Mouse (Mus musculus) thymus, adult 2 months (tissue): Measurements from ENCODE around the gene Kctd15. TPM values are rescaled to one million over a fixed set of nuclear protein-coding genes. Genes with fewer than 3 reads are reported as not detected.

Experiments used
- DNase-seq: peaks from one replicate; pipeline ENCODE4 v3.0.0; 2021
- H3K27ac ChIP-seq: fragments of 200-500 bp; 2 replicates; pipeline ENCODE4 v1.5.1; 2012; ENCODE audit warnings: low read length, control low read depth; ENCODE audit not compliant: control insufficient read depth, insufficient read depth
- H3K27me3 ChIP-seq: fragments of 200-500 bp; 2 replicates; pipeline ENCODE4 v1.6.1; 2012; ENCODE audit warnings: mild to moderate bottlenecking, low read length, moderate library complexity, mixed read lengths; ENCODE audit not compliant: control insufficient read depth, insufficient read depth
- H3K36me3 ChIP-seq: fragments of 200-500 bp; 2 replicates; pipeline ENCODE4 v1.6.1; 2012; ENCODE audit warnings: mild to moderate bottlenecking, low read length, moderate library complexity; ENCODE audit not compliant: control insufficient read depth, insufficient read depth
- H3K4me1 ChIP-seq: fragments of 200-500 bp; replicated peaks from 2 replicates; pipeline ENCODE4 v1.6.1; 2012; ENCODE audit warnings: low read length; ENCODE audit not compliant: control insufficient read depth, insufficient read depth
- H3K4me3 ChIP-seq: fragments of 200-500 bp; 2 replicates; pipeline ENCODE4 v1.5.1; 2012; ENCODE audit warnings: mild to moderate bottlenecking, low read length, control low read depth, moderate library complexity; ENCODE audit not compliant: control insufficient read depth, insufficient read depth
- CTCF ChIP-seq: fragments of 200-500 bp; IDR thresholded peaks from 2 replicates; pipeline ENCODE4 v1.5.1; 2012; ENCODE audit warnings: mild to moderate bottlenecking, control low read depth, low read length, moderate library complexity, borderline replicate concordance; ENCODE audit not compliant: control insufficient read depth, poor library complexity, insufficient read depth; ENCODE audit errors: extremely low read depth
- POLR2A ChIP-seq: fragments of 200-500 bp; IDR thresholded peaks from 2 replicates; pipeline ENCODE4 v1.6.1; 2012; ENCODE audit warnings: mild to moderate bottlenecking, low read length, control low read depth, moderate library complexity; ENCODE audit not compliant: control insufficient read depth, poor library complexity, insufficient read depth; ENCODE audit errors: extremely low read depth
- WGBS: fragments of 180-500 bp; shearing (Covaris S2); methylation state at CpG from one replicate; pipeline ENCODE4 v1.1.7; 2018; 5-methylcytosine and 5-hydroxymethylcytosine counted together
- polyA plus RNA-seq: library from polyadenylated mRNA; depleted of rRNA; stranded (reverse); fragments of >200 nt; gene quantifications from 2 replicates; pipeline ENCODE4 v1.2.3, GENCODE M21; 2012

Kctd15 gene
- polyA plus RNA-seq, 1 experiment = 14.2 TPM

DNA sequence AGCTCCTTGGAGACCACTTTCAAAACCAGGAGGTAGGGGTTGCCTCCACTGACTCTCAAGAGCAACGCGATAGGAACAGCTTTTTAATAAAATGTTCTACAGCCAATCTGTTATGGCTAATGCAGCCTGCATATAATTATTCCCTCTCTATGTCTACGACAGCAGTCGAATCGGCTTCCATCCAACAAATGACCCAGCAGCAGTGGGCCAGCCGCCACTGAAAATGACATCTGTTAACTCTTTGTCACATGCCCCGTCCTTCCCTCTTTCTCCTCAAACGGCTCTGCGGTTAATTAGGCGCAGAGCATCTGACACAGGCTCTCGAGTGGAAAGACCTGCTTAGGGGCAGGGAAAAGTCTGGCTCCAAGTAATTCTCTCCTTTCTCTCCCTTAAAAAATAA is 49.8 kb downstream of the Kctd15 start:
- Histone ChIP-seq H3K27me3 (no peaks in the 10 kb centered on the region), H3K27ac (no peak overlapping the region), H3K4me1 (no peaks in the 10 kb centered on the region), H3K4me3 (no peak overlapping the region), H3K36me3 (no peaks in the 10 kb centered on the region)
- 72% methylated on average over 11 of the region's 11 CpGs for WGBS
- no peak for DNase-seq
- no peak for TF ChIP-seq CTCF
- no peak for TF ChIP-seq POLR2A

DNA sequence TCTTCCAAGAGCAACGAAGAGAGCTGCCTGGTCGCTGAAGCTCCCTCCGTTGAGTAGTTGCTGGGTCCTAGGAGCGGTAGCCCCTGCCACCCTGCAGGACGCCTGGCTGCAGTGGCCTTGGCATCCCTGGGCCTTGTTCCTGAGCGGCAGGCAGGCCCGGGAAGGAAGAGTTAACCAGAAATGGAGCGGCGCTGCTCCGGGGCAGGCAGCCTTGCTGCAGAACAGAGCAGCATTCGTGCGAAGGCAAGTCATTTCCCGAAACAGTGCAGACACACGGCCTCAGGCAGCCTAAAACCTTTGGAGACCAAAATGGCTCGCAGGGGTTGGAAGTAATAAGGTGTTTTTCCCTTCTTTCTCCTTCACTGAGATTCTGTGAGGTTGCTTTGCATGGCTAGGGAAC is 50.5 kb downstream of the Kctd15 start:
- Histone ChIP-seq H3K27me3 (no peaks in the 10 kb centered on the region), H3K4me1 (no peaks in the 10 kb centered on the region), H3K36me3 (no peaks in the 10 kb centered on the region), H3K4me3 (no peak overlapping the region), H3K27ac (no peak overlapping the region)
- TF ChIP-seq CTCF (no peak), POLR2A (no peak)
- WGBS = 56% methylated on average over 15 of the region's 15 CpGs
- no peak for DNase-seq

DNA sequence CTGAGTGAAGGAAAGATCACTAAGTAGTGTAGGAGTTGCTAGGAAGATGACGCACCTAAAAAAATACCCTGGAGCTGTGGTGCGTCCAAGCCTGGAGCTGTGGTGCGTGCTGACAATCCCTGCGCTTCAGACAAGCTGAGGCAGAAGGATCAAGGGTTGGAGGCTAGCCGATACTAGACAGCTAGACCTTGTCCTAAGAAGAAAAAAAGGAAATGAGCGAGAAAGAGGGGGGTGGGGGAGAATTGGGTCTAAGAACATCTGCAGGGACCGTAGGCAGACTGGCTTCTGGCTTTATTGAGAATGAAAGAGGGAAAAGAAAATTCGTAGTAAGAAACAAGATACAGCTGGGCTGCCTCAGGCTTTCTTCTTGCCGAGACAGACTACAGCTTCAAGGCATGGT is 58.0 kb downstream of the Kctd15 start:
- DNase-seq = no peak
- no peaks in the 10 kb centered on the region for H3K27me3 ChIP-seq
- H3K36me3 ChIP-seq = no peaks in the 10 kb centered on the region
- H3K4me1 ChIP-seq = no peaks in the 10 kb centered on the region
- 62% methylated on average over 9 of the region's 9 CpGs for WGBS
- TF ChIP-seq CTCF (no peak), POLR2A (no peak)
- H3K27ac ChIP-seq = no peak overlapping the region
- no peak overlapping the region for H3K4me3 ChIP-seq

DNA sequence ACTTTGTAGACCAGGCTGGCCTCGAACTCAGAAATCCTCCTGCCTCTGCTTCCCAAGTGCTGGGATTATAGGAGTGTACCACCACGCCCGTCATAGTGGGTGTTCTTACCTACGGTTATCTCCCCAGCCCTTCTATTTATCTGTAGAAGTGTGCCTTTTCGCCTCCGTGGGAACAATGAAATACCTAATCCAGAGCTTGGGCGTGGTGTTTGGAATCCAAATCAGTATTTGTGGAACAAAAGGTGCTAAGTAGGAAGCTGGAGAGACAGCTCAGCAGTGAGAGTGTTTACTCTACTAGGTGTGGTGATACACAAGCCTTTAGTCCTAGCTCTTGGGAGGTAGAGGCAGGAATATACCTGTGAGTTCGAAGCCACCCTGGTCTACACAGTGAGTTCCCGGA is 58.5 kb downstream of the Kctd15 start:
- DNase-seq = no peak
- Histone ChIP-seq H3K4me3 (no peak overlapping the region), H3K4me1 (no peaks in the 10 kb centered on the region), H3K27ac (no peak overlapping the region), H3K36me3 (no peaks in the 10 kb centered on the region), H3K27me3 (no peaks in the 10 kb centered on the region)
- TF ChIP-seq POLR2A = no peak
- no peak for TF ChIP-seq CTCF
- WGBS = 94% methylated on average over 9 of the region's 9 CpGs

DNA sequence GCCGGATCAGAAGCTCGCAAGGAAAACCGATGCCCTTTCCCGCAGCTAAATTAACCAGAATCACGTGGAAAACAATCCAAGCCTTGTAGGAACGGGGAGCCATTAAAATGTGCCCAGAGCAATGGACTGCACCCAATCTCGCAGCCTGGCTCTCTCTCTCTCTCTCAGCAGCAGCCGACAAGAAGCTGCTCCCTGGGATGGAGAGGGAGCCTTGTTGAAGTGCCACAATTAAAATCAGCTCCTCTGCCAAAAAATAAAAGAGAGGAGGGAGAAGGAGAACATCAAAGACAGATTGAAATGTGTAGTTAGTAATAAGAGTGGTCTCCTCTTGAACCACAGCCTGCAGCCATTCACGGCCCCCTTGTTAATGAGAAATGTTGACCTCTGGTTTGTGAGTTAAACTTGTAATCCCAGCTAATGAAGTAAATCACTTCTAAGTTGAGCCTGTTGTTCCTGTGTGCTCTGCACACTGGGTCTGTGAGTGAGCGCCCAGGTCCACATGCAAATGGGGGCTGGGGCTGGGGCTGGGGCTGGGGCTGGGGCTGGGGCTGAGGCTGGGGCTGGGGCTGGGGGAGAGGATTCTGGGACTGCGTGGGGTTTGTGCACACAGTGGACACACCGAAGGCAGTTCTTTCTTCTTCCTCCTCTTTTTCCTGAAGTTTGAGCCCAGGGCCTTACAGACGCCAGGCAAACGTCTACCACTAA is 59.8 kb downstream of the Kctd15 start:
- no peaks in the 10 kb centered on the region for H3K36me3 ChIP-seq
- DNase-seq = no peak
- no peak for TF ChIP-seq CTCF
- no peak for TF ChIP-seq POLR2A
- H3K27me3 ChIP-seq = no peaks in the 10 kb centered on the region
- WGBS = 83% methylated on average over 14 of the region's 14 CpGs
- H3K4me1 ChIP-seq = no peaks in the 10 kb centered on the region
- no peak overlapping the region for H3K27ac ChIP-seq
- no peak overlapping the region for H3K4me3 ChIP-seq

DNA sequence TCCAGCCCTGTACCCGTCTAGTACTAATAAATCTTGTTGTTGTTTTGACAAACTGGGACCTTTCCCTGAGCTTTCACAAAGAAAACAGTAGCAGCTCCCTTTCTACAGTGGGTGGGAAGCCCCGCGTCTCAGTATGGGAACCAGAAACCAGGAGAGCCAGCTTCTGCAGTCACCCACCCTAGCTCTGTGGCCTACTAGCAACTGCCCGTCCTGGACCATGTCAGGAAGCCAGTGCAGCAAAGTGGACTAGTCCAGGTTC is 61.3 kb downstream of the Kctd15 start:
- TF ChIP-seq POLR2A (no peak), CTCF (no peak)
- WGBS = 80% methylated on average over 4 of the region's 4 CpGs
- H3K27ac ChIP-seq = no peak overlapping the region

More for the DNA sequence above, 61.3 kb downstream of the Kctd15 start:
- DNase-seq = no peak
- Histone ChIP-seq H3K4me3 (no peak overlapping the region), H3K36me3 (no peaks in the 10 kb centered on the region), H3K4me1 (no peaks in the 10 kb centered on the region), H3K27me3 (no peaks in the 10 kb centered on the region)
